Mouse (Mus musculus): ENCODE measurements around the gene P2rx2. TPM values are rescaled to one million over a fixed set of nuclear protein-coding genes. Genes with fewer than 3 reads are reported as not detected.

The P2rx2 gene
- total RNA-seq (2023): not detected

GRCm38 (mm10) chr5:110342648-110343284 is at the start of gene P2rx2:
Gene P2rx2 (minus strand): TSS chr5:110343212.

GRCm38 (mm10) chr5:110344524-110344923 is 1.5 kb upstream of the P2rx2 start, which contains the start of gene Lrcol1:
Gene Lrcol1 (plus strand): TSS chr5:110344730.

Other genes with a start within 250 kb of the P2rx2 start
- gene Gm35315, start 248.8 kb downstream of the P2rx2 start, total RNA-seq (2023): not detected
- not detected for gene Plcxd1, start 243.2 kb downstream of the P2rx2 start, total RNA-seq (2023)
- gene Gtpbp6, start 235.0 kb downstream of the P2rx2 start, total RNA-seq (2023): 10 to 100 TPM; 41.3 to 41.5 TPM
- gene Zfp605, start 233.1 kb downstream of the P2rx2 start, total RNA-seq (2023): 1 to 10 TPM; 3.0 to 3.8 TPM
- 10 to 100 TPM; 61.8 to 63.4 TPM for gene Chfr, start 207.4 kb downstream of the P2rx2 start, total RNA-seq (2023)
- gene Golga3, start 166.5 kb downstream of the P2rx2 start, total RNA-seq (2023): 10 to 100 TPM; 25.1 to 25.5 TPM
- gene Ankle2, start 112.2 kb downstream of the P2rx2 start, total RNA-seq (2023): 10 to 100 TPM; 47.5 to 51.2 TPM
- gene Pgam5, start 73.3 kb downstream of the P2rx2 start, total RNA-seq (2023): 10 to 100 TPM; 11.6 to 14.8 TPM
- gene Pxmp2, start 57.0 kb downstream of the P2rx2 start, total RNA-seq (2023): 1 to 10 TPM; 3.3 to 8.3 TPM
- gene Pole, start 56.9 kb downstream of the P2rx2 start, total RNA-seq (2023): 10 to 100 TPM; 29.1 to 30.9 TPM
- not detected for gene Lrcol1, start 1.5 kb upstream of the P2rx2 start, total RNA-seq (2023)
- gene Fbrsl1, start 105.3 kb upstream of the P2rx2 start, total RNA-seq (2023): 10 to 100 TPM; 65.2 to 94.8 TPM
- gene Galnt9, start 201.1 kb upstream of the P2rx2 start, total RNA-seq (2023): 1 to 10 TPM; 5.9 to 6.4 TPM